Mouse (Mus musculus) c-Kit-positive CD71-negative TER-119-negative erythroid progenitor cells, embryonic 14.5 days (primary cell): ENCODE data around the gene Cdca3.
"Not testable (repeated sequence)": the region's sequence is repeated elsewhere in the genome, so short reads cannot be mapped to it uniquely, and the experiment has no call there.

Experiments used
- DNase-seq: peaks from one replicate; pipeline ENCODE4 v3.0.0-alpha.2; 2013; ENCODE audit warnings: low read depth

Cdca3 gene

DNA sequence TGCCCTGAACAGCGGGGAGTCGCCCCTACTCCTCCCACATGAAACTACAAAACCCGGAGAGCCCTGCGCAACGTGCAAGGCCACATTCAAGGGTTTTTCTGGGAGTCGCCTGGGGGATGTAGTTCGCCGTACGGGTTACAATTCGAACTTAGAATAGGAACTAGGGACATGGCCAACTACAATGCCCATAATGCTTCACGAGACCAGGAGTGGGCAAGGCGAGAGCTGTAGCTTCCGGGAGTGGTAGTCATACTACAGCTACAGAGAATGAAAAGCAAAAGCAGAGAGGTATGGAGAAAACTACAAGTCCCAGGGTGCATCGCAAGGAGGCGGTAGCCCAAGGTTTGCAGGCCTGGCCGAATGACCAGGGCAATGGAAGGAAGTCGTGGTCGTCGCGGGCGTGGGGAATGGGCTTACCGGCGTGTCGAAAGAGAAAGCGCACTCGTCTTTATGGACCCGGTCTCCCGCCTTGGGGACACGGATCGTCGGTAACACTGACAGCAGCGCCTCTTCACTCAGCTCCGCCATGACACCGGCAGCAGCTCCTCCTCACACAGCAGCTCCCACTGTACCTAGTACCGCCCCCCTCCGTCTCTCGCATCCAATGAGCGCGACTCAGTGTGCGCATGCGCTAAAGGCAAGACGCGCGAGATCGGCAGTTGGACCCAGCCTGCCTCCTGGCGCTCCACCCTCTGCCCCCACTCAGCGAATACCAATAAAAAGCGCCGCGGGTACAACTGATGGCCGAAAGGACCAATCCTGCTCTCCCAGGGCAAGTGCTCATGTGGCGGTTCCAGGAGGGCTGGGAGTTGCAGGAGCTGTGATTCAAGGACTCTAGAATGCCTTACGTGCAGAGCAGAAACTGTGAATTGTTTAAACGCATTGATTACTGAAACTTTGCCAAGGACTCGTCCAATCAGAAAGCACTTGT, at the start of gene Cdca3, which contains the start of gene Usp5:
Gene Cdca3 (plus strand): TSS at position 680 of the 931 bp plus-strand sequence.
Gene Usp5 (minus strand): TSS at position 617 of the 931 bp plus-strand sequence.
- DNase-seq = peak; percentile 100

DNA sequence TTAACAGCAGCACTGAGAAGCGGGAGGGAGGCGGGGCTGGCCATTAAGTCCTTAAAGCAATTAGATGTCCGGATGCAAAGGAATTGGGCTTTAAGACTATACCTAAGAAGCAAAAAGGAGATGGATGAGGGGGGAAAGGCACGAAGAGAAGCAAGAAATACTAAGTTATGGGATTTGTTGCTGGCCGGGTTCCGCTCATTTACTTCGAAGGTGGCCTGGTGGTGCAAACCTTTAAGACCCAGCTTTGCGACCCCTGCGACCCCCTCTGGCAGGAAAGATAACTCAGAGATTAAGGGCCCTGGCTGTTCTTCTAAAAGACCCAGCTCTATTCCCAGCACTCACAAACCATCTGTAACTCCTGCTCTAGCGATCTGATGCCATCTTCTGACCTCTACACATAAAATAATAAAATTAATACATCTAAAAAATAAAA, 49.3 kb upstream of the Cdca3 start:
- no peak for DNase-seq

DNA sequence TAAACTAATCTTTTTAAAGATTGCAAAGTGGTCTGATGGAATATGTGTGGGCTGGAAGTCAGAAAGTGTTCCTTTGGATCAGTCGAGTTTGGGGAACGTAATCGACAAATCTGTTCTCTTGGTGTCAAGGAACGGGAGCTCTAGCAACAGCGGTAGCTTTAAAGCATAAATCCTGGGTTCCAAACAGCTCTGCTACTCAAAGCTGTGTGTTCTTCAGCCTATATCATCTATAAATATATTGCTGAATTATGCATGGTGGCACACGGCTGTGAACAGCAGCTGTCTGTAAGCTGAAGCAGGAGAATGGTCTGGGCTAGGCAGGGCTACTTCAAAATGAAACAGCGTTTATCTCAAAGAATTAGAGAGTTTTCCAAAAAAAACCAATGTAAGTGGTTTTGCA, 48.4 kb upstream of the Cdca3 start:
- DNase-seq = no peak

DNA sequence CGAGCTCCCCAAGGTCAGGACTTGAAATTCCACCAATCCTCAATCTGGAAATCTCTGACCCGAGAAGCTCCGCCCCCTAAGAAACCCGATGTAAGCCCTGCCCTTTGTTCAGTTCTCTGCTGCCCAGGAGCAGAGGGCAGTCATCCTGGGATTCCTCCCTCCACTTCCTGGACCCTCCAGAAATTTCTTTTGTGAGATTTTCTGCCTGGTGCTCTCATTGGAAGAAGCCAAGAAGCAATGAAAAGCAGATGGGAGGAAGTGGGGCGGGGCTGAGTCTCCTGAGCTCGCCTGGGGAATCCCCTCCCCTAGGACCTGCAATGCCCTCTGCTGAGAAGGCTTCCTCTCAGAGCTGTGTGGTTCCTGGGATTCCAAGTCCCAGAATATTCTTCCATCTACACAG, 46.9 kb upstream of the Cdca3 start:
- no peak for DNase-seq

DNA sequence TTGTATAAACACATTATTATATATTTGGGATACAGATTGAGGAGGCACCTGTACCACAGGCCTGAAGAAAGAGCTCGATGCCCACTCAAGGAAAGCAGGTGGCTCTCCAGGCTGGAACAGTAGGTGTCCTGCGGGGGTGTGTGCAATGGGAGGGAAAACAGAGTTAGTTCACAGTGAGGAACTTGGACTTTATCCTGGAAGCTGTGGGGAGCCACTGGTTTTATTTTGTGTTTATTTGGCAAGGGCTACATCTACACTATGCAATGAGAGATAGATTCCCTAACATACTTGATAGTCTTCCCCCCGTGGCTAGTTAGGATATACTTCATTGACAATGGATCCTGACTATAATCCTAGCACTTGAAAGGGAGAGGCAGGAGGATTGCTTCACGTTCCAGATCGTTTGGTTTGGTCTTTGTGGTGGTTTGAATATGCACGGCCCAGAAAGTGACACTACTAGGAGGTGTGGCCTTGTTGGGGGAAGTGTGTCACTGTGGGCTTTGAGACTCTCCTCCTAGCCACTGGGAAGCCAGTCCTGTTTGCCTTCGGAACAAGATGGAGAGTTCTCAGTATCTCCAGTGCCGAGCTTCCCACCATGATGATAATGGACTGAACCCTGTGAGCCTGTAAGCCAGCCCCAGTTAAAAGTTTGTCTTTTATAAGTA, 42.5 kb upstream of the Cdca3 start:
- DNase-seq = no peak

DNA sequence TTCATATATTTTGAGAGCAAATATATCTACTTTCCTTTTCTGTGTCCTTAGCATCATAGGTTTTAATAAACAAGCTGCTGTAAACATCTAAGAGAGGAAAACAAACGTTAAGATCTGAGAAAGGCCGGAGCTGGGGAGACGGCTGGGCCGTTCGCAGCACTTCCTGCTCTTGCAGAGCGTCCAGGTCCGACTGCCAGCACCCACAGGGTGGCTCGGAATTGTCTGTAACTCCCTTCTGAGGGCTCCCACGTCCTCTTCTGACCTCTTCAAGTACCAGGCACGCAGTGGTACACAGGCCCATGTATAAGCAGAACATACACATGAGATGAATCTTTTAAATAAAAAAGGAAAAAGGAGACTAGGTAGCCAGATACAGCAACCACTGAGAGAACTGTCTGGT, 41.6 kb upstream of the Cdca3 start:
- DNase-seq = no peak

DNA sequence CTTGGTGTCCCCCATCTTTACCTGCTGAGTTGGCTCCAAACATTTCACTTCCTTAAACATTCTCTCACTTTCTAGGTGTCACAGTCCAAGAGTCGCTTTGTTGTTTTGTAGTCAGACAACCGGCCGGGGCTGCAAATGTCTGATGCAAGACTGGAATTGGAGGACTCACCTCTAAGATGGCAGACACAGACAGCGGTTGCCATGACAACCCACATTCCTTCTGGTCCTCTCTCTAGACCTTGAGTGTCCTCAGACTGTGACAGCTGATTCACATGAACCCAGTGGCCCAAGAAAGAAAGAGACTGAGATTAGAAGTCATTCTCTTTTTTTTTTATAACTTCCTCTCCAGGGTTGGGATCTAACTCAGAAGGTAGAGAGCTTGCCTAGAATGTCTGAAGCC, 39.8 kb upstream of the Cdca3 start:
- no peak for DNase-seq

DNA sequence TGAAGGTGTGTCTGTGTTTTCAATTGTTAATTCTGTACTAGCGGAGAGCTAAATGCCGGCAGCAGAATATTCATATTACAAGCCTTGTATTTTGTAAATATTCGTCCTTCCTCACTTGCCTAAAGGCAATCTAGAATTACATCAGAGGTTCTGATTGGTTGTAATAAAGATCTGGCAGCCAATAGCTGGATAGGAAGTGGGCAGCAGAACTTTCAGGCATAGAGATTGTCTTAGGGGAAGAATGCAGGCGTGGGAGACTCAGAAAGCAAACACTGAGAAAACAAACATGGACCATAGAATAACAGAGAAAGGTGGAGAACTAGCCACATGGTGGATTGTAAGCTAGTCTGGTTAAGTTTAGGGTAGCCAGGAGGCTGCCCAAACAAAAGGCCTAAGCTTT, 39.2 kb upstream of the Cdca3 start:
- no peak for DNase-seq

DNA sequence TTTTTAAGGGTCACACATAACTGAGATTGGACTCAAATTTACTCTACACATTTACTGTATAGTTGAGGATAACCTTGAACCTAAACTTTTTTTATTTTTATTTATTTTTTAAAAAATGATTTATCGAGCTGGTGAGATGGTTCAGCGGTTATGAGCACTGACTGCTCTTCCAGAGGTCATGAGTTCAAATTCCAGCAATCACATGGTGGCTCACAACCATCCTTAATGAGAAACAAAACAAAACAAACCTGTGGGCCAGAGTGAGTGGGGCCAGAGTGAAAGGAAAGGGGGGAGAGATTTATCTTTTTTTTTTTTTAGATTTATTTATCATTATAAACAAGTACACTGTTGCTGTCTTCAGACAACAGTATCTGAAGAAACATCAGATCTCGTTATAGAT, 37.4 kb upstream of the Cdca3 start:
- DNase-seq = no peak

DNA sequence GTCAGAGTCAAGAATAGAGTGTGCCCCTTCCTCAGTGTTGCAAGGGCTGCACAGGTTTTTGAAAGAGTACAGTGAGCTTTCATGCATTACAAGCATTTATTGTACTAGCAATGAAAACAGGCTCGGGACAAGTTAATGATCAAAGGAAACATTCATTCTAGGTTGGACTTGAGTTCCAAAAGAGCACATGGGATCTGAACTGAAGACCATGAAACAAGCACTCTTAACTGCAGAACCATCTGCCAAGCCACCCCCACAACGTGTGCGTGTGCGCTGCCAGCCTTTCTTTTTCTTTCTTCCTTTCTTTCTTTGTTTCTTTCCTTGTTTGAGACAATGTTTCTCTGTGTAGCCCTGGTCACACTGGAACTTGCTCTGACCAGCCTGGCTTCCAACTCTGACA, 33.6 kb upstream of the Cdca3 start:
- DNase-seq = no peak

DNA sequence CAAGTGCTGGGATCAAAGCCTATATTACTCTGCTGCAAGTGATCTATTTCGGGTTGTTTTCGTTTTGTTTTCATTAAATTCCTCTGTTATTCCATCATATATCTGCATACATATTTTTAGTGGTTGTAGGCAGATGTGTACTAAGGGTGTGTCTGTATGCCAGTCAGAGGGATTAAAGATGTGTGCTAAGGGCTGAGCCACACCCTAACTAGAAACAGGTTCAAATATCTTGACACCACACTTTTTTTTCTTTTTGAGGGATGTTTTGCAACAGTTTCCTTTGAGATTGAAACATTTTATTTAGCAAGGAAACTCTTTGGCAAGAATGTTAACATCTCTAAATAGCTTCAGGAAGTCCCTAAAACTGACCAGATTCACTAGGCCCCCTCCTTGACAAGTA, 33.1 kb upstream of the Cdca3 start:
- no peak for DNase-seq

DNA sequence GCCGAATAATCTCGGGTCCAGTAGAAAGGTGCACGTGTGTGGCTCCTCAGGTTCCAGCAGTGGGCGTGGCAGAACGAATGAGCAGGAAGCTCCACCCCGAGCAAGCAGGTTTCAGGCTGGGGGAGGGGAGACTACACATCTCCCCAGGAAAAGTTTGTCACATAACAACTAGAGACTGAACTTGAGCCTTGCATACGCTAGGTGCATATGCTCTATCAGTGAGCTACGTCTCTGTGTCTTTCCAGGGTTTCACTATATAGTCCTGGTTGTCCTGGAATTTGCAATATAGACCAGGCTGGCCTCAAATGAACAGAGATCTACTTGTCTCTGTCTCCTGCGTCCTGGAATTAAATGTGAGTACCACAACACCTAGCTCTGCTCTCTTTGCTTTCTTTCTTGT, 26.9 kb upstream of the Cdca3 start:
- DNase-seq = not testable (repeated sequence)

DNA sequence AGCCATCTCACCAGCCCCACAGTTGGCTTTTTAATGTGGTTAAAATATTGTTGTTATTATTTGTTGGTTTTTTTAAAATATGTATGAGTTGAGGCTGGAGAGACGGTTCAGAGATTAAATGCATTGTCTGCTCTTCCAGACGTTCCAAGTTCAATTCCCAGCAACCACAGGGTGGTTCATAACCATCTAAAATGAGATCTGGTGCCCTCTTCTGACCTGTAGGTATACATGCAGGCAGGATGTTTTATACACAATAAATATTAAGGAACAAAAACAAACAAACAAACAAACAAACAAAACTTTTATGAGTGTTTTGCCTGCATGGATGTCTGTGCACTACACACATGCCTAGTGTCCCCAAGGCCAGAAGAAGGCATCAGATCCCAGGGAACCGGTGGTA, 26.3 kb upstream of the Cdca3 start:
- DNase-seq = no peak

DNA sequence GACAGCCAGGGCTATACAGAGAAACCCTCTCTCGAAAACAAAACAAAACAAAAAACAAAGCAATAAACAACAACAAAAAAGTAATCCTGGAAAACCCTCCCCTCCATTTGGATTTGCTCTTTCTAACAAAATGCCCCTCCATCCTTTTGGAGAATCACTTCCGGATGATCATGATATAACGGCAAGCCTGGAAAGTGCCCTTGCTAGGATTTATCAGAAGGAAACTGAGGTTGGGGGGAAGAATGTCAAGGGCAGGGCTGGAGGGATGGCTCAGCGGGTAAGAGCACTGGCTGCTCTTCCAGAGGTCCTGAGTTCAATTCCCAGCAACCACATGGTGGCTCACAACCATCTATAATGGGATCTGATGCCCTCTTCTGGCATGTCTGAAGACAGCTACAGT, 25.7 kb upstream of the Cdca3 start:
- not testable (repeated sequence) for DNase-seq

DNA sequence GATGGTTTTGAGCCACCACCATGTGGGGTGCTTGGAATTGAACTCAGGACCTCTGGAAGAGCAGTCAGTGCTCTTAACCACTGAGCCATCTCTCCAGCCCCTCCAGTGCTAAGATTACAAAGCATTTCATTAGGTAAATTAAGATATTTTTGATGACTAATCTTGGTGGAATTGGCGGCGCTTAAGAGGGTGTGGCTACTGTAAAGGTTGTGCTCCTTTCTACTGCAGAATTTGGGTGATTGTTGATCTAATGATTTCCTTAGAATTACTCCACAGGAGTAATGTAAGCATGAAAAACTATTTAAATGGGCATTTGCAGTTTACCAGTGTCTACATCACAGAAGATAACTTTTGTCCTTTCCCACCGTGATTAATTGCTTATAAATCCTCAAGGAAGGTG, 25.0 kb upstream of the Cdca3 start:
- no peak for DNase-seq

DNA sequence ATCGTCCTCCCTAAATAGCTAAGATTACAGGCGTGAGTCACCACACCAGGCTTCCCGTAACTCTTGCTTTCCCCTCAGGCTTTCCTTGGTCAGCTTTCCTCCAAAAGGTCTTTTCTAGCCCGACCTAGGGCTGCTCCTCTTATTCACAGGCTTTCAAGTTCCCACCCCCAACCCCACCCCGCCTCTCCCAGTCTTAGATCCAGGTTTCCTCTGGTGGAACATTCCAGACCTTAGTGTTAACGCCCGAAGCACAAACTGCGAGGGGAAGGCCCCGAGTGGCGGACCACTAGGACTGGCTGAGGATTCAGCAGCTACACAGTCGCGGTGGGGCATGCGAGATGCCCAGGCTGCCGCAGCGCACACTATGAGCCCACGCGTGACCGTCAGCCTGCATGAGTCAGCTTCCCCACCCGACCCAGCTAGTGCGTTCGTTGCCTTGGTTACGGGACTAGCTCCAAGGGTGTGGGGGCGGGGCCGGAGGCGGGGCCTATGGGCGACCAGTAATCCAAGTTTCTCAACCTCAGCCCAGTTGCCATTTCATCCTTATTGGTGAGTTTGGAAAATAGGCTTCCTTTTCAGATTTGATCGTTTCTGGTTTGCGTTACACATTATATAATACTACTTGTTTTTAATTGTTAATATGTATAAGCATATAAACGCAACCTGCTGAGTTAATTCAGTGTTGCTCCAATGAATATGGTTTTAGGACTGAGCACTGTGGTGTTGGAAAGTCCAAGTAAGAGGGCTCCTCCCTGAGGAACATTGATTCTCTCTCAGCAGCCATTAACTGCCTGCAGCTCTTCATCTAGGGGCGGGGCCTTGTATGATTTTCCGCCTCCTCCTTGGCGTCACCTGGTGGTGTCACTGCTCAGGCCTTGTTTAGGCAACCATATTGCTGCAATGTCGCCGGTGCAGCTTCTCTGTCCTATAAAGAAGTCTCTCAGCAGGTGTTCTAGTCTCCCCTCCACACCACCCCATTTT, 23.7 kb upstream of the Cdca3 start:
- DNase-seq = peak; percentile 86

DNA sequence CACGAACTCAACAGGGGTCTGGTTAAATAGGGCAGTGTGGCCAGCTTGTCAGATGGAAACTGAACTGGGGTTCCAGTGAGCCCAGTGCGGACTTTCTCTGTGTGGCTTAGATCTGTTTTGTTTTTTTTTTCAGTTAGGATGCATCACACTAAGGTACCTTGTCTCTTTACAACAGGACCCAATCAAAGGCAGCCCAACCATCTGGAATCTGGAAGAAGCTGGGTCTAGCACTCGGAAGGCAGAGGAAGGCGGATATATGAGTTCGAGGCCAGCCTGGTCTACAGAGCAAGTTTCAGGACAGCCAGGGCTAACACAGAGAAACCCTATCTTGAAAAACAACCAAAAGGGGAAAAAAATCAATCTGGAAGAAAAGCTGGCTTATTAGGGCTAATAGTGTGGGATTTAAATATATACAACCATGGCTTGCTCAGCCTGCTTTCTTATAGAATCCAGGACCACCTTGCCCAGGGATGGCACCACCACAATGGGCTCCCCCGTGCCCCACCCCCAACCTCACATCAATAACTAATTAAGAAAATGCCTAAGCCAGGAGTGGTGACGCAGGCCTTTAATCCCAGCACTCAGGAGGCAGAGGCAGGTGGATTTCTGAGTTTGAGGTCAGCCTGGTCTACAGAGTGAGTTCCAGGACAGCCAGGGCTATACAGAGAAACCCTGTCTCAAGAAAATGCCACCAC, 22.8 kb upstream of the Cdca3 start:
- no peak for DNase-seq

DNA sequence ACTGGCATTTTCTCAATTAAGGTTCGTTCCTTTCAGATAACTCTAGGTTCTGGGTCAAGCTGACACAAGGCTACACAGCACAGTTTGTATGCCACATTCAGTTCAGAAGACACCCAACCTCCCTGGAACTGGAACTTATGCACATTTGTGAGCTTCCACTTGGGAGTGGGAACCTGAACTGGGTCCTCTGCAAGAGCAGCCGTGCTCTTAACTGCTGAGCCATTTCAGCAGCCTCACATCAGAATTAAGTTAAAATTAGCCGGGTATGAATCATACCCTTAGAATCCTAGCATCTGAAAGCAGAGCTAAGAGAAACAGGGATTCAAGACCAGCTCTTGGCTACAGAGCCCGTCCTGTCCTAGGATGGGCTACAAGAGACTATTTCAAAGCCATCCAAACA, 22.0 kb upstream of the Cdca3 start:
- no peak for DNase-seq

DNA sequence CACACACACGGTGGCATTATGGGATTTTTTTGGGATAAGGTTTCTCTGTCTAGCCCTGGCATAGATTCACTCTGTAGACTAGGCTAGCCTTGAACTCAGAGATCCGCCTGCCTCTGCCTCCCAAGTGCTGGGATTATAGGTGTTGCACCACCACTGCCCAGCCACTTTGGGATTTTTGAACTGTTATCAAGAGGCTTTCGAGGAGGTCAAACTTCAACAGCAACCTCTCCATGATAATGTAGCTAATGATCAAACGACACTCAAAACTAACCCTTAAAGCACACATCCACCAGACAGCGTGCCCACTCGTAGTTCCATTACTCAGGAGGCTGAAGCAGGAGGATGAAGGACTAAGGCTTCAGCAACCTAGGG, 21.4 kb upstream of the Cdca3 start:
- DNase-seq = no peak

DNA sequence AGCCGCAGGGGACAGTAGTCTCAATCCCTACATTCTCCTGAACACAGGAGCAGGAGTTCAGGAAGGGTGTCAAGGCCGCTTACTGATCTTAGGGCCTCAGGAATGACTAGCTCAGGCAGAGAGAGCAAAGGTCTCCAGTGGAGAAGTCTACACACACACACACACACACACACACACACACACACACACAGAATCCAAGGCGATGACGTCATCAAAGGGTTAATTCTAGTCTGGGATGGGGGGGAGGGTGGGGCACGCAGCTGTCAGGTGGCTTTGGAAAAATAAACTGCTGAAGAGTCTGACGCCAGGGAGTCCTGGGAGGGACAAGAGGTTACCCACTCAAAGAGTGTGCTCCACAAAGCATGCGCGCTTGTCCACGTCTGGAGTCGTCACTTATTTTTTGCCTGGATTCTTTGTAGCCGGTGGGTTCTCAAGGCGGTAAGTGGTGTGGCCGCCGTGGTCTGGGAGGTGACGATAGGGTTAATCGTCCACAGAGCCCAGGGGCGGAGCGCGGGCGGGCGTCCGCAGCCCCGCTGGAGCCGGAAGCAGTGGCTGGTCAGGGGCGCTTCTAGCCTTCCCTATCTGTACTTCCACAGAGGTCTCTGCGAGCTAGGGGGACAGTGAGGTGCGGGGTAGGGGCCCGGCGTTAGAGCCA, 20.9 kb upstream of the Cdca3 start, which contains the start of gene Spsb2:
Gene Spsb2 (plus strand): TSS at position 304 of the 655 bp plus-strand sequence.
- peak; percentile 46 for DNase-seq
